Mouse (Mus musculus) ES-Bruce4 (cell line): Measurements from ENCODE around the gene Slc39a13.

Experiments
- CTCF ChIP-seq: IDR thresholded peaks from one replicate; pipeline ENCODE4 v1.8.1; 2011; ENCODE audit warnings: low read depth, low read length
- EP300 ChIP-seq: IDR thresholded peaks from 2 replicates; pipeline ENCODE4 v1.6.1; 2011; ENCODE audit warnings: low read depth, low read length; ENCODE audit not compliant: insufficient read depth
- POLR2A ChIP-seq: IDR thresholded peaks from one replicate; pipeline ENCODE4 v1.8.1; 2011; ENCODE audit warnings: low read length; ENCODE audit not compliant: insufficient read depth

- peak; percentile 52 for TF ChIP-seq CTCF
- TF ChIP-seq EP300 = no peak
- TF ChIP-seq POLR2A = no peak
These were observed 9.5 kb downstream of the Slc39a13 start for GRCm38 (mm10) chr2:91060544-91061355.
